Mouse (Mus musculus) right cerebral cortex, postnatal 4 days (tissue): ENCODE measurements around the gene Gm49387.
A peak's percentile ranks its signal among the peaks of the same experiment; 100 is the strongest.

Experiments used
- DNase-seq: peaks from one replicate; pipeline ENCODE4 v3.0.0-alpha.2; 2022

The Gm49387 gene

DNA sequence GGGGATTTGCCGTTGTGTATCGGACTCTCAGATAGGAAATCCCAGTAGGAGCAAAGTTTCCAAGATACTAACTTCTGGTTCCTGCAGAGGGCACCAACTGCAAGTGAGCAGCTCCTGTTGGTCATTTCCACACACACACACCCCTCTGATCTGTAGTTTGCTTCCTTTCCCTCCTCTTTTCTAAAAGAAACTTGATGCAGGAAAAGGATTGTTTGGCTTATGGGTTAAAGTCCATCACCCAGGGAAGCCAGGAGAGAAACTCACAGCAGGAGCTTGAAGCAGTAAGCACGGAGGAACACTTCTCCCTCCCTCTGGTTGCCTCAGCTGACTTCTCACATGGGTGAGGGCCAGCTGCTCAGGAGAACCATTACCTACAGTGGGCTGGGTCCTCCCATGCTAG, 121.5 kb downstream of the Gm49387 start:
- no peak for DNase-seq

DNA sequence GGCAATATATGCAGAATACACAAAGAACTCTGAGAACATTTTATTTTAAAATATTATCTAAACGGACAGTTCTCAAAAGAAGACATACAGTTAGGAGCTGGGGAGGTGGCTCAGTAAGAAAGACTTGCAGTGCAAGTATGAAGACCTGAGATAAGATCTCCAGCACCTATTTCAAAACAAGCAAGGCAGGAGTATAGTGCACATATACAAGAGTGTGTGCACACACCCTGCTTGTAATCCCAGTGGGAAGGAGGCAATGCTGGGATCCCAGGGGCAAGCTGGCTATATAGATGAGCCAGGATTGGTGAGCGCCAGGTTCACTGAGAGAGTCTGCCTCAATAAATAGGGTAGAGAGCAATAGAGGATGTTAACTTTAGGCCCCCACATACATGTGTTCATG, 124.8 kb downstream of the Gm49387 start:
- no peak for DNase-seq

DNA sequence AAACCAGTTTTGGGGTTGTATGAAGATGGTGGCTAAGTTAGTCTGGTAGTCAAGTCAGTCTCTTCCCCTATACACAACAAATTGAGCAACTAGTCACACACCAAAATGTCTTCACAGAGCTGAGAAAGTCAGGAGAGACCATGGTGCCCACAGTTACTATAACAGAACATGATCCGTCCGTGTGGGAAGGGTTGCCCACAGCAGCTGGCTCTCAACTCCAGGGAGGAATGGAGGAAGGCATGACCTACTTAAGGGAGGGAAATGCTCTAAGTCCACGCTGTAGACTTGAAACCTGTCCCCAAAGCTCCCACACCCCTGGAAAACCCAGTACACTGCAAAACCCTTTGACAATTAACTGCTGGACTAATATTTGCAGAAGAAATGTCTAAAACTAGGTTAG, 130.4 kb downstream of the Gm49387 start:
- DNase-seq: no peak

DNA sequence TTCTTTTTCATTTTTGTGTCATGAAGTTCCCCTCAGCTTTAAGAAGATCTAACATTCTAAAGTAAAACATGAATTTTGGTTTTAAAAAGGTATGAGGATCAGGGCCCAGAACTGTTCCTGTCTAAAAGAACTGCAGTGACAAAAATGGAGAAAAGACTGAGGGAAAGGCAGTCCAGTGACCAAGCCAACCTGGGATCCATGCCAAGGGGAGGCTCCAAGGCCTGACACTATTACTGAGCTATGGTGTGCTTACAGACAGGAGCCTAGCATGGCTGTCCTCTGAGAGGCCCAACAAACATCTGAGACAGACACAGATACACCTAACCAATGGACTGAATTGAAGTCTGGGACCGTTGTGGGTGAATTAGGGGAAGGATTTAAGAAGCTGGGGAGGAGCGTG, 130.8 kb downstream of the Gm49387 start:
- DNase-seq: peak; percentile 16

DNA sequence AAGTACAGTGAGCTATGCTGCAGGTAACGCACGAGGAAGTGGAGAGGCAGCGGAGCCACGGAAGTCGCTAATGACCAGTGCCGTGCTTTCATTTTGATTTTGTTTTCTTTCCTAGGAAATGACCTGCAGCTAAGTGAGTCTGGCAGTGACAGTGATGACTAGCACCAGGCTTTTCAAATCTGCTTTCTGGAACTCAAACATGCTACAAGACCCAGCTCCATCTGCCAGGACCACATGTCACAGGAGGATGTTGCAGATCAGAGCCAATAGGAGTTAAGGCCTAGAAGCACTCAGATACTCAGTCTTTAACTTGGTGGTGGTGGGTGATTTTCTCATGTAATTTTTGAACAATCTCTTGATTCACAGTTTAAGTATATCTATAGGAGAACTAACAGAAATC, 134.2 kb downstream of the Gm49387 start:
- DNase-seq: no peak

DNA sequence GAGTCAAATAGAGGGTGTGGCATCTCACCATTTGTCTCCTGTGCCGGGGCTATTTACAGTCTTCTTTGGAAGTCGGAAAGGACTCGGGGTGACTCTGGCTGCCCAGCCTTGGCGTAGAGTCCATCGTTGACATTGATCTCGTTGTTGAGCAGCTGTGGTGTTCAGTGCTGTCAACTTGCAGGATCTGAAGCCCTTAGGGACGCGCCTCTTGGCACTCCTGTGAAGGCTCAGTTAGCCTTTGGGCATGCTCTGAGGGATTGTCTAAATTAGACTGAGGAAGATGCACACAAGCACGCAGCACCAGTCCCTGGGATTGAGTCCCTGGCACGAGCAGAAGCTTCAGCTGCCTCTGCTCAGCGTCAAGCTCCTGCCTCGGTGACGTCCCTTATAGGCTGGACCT, 137.3 kb downstream of the Gm49387 start:
- DNase-seq: no peak
